In the genomic region with DNA sequence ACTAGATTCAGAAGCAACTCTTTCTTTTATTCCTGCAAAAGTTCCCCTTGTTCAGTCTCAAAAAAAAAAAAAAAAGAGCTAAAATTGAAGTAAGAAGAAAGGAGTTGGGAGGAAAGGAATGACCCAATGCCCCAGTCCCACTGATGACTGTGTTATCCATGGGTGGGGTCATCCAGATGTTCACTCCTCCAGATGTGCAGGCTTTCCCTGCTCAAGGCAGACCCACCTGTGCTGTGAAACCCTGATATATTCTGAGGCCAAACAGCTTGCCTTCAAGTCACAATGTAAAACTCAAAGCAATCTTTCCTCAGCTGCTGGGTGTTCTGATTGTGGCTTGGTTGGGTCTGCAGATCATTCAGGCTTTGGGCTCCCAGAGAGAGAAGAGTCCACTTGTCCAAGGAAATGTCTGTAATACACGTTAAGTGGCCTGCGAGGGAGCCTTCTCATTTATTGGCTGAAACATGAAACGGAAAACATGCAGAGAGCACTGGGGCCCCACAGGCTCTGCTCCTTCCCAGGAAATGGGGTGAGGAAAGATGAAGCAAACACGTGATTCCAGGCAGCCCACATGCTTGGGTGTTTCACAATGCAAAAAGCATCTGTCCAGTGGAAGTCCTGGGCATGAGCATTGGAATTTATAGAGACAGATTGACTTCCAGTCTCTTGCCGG, we compare ENCODE assay signal across 9 mouse cellular contexts.
A peak's percentile ranks its signal among the peaks of the same experiment; 100 is the strongest.
DNase-seq lines count a peak whose midpoint lies in the region; ATAC-seq lines count a peak whose summit lies in the region.
"Had no signal": no experiment of that assay in that cellular context is flagged by ENCODE, and none has a peak within 500 bp of the region (broad histone marks: within the 10 kb centered on the region; RNA-seq: fewer than 3 reads in every experiment).

No protein-coding gene starts in this region.

- H3K27ac ChIP-seq in kidney, embryonic 15.5 days = no peak overlapping the region; the same call in 1 of the 2 replicates
- peak overlapping the region; percentile 24; the same call in 1 of the 2 replicates for H3K27ac ChIP-seq in embryonic facial prominence, embryonic 13.5 days
- H3K27ac ChIP-seq: forebrain, embryonic 10.5 days had no signal

- ATAC-seq in kidney, embryonic 15.5 days (replicated peaks; ENCODE audit: low FRiP score) = no peak
- ATAC-seq in embryonic facial prominence, embryonic 13.5 days (ENCODE audit: insufficient number of reproducible peaks, insufficient read depth, low FRiP score, low TSS enrichment, low read depth) = no peak

- H3K36me3 ChIP-seq in kidney, embryonic 15.5 days = no peaks in the 10 kb centered on the region
- H3K36me3 ChIP-seq in embryonic facial prominence, embryonic 13.5 days = no peaks in the 10 kb centered on the region
- H3K36me3 ChIP-seq: forebrain, embryonic 10.5 days had no signal

- peaks cover 8% of the 10 kb centered on the region for H3K4me1 ChIP-seq in kidney, embryonic 15.5 days
- peaks cover 9% of the 10 kb centered on the region for H3K4me1 ChIP-seq in embryonic facial prominence, embryonic 13.5 days

- DNase-seq in kidney, adult 9 months = peak; percentile 20
- peak; percentile 31 for DNase-seq in kidney, postnatal 14 days
- DNase-seq in mesoderm, embryonic 11.5 days (ENCODE audit: low read depth, low spot score) = peak; percentile 58
- DNase-seq in left cerebral cortex, adult 11 months (ENCODE audit: low spot score) = no peak
- DNase-seq in cerebellum, adult 9-10 months = no peak
- DNase-seq in spleen, postnatal 10 days (ENCODE audit: low spot score in 2 of 2) = no peak

- no peaks in the 10 kb centered on the region for H3K9me3 ChIP-seq in kidney, embryonic 15.5 days (replicated peaks)
- H3K9me3 ChIP-seq in embryonic facial prominence, embryonic 13.5 days = peaks cover 5% of the 10 kb centered on the region; the same call in 1 of the 2 replicates
- H3K9me3 ChIP-seq: forebrain, embryonic 10.5 days had no signal

- WGBS in kidney, embryonic 15.5 days = 22% methylated on average over 5 of the region's 5 CpGs
- WGBS in embryonic facial prominence, embryonic 13.5 days = 28% methylated on average over 5 of the region's 5 CpGs

- H3K4me2 ChIP-seq in kidney, embryonic 15.5 days = no peak overlapping the region
- no peak overlapping the region for H3K4me2 ChIP-seq in embryonic facial prominence, embryonic 13.5 days

- no peak overlapping the region for H3K9ac ChIP-seq in kidney, embryonic 15.5 days
- H3K9ac ChIP-seq in embryonic facial prominence, embryonic 13.5 days = no peak overlapping the region

- H3K4me3 ChIP-seq in kidney, embryonic 15.5 days (replicated peaks) = no peak overlapping the region
- no peak overlapping the region for H3K4me3 ChIP-seq in embryonic facial prominence, embryonic 13.5 days
- H3K4me3 ChIP-seq: forebrain, embryonic 10.5 days had no signal

- H3K27me3 ChIP-seq in kidney, embryonic 15.5 days = no peaks in the 10 kb centered on the region
- no peaks in the 10 kb centered on the region for H3K27me3 ChIP-seq in embryonic facial prominence, embryonic 13.5 days

Comparison
In these comparisons a context has a peak if more than half of its experiments do, and no peak if none do; other contexts are left out.
1. DNase-seq: peak in kidney, adult 9 months (single experiment), kidney, postnatal 14 days (single experiment) and mesoderm, embryonic 11.5 days (single experiment); none in left cerebral cortex, adult 11 months (single experiment), cerebellum, adult 9-10 months (single experiment) and spleen, postnatal 10 days (0 of 2).